Mouse (Mus musculus) MEL (cell line): Measurements from ENCODE around the gene Mea1. TPM values are rescaled to one million over a fixed set of nuclear protein-coding genes. Genes with fewer than 3 reads are reported as not detected.

ENCODE experiments used
- DNase-seq: peaks from one replicate; pipeline ENCODE4 v3.0.0; 2011; ENCODE audit warnings: low read depth, low spot score
- H3K27ac ChIP-seq: 2 replicates; pipeline ENCODE4 v1.5.1; 2012; ENCODE audit warnings: low read depth, mild to moderate bottlenecking, control low read depth, low read length, moderate library complexity; ENCODE audit not compliant: control insufficient read depth
- H3K27me3 ChIP-seq, 2 experiments: fragments of 150-350 bp in 1 of 2; sonication (generic) in 1 of 2; 2 replicates each; pipeline ENCODE4 v1.6.1; 2012; ENCODE audit warnings: low read length in 2 of 2, mild to moderate bottlenecking in 2 of 2, improper control_type of control experiment in 1 of 2, moderate library complexity in 1 of 2; ENCODE audit not compliant: insufficient read depth in 2 of 2, control insufficient read depth in 1 of 2
- H3K36me3 ChIP-seq, 2 experiments: 2 replicates each; pipeline ENCODE4 v1.6.1; 2012 to 2014; ENCODE audit warnings: low read length in 2 of 2, improper control_type of control experiment in 1 of 2, inconsistent platforms in 1 of 2, mild to moderate bottlenecking in 1 of 2; ENCODE audit not compliant: insufficient read depth in 2 of 2, control insufficient read depth in 1 of 2
- H3K4me1 ChIP-seq, 2 experiments: fragments of 150-350 bp in 1 of 2; sonication (generic) in 1 of 2; 2 replicates each; pipeline ENCODE4 v1.6.1; 2012; ENCODE audit warnings: low read length in 2 of 2, improper control_type of control experiment in 1 of 2, mild to moderate bottlenecking in 1 of 2; ENCODE audit not compliant: insufficient read depth in 2 of 2, control insufficient read depth in 1 of 2
- H3K4me3 ChIP-seq, 2 experiments: fragments of 150-350 bp in 1 of 2; sonication (generic) in 1 of 2; 2 replicates each; pipeline ENCODE4 v1.5.1; 2012; ENCODE audit warnings: low read depth in 2 of 2, low read length in 2 of 2, mild to moderate bottlenecking in 2 of 2, moderate library complexity in 2 of 2, control low read depth in 1 of 2, improper control_type of control experiment in 1 of 2; ENCODE audit not compliant: control insufficient read depth in 1 of 2, insufficient read depth in 1 of 2
- H3K79me2 ChIP-seq: 2 replicates; pipeline ENCODE4 v1.6.1; 2012; ENCODE audit warnings: mild to moderate bottlenecking, low read length, moderate library complexity; ENCODE audit not compliant: control insufficient read depth, poor library complexity, insufficient read depth
- H3K9ac ChIP-seq: 2 replicates; pipeline ENCODE4 v1.6.1; 2012; ENCODE audit warnings: low read depth, mild to moderate bottlenecking, control low read depth, low read length, moderate library complexity; ENCODE audit not compliant: control insufficient read depth, poor library complexity, severe bottlenecking
- H3K9me3 ChIP-seq: fragments of 150-350 bp; sonication (generic); replicated peaks from 2 replicates; pipeline ENCODE4 v1.6.1; 2012; ENCODE audit warnings: mild to moderate bottlenecking, low read length, improper control_type of control experiment, moderate library complexity; ENCODE audit not compliant: insufficient read depth
- CHD1 ChIP-seq: IDR thresholded peaks from 2 replicates; pipeline ENCODE4 v1.6.1; 2012; ENCODE audit warnings: low read depth, mild to moderate bottlenecking, inconsistent platforms, low read length, improper control_type of control experiment
- CTCF ChIP-seq, 3 experiments: IDR thresholded peaks in 2 of 3; conservative IDR thresholded peaks in 1 of 3; 2 replicates each; pipeline ENCODE4 v1.5.1; 2011 to 2012; ENCODE audit warnings: low read length in 3 of 3, low read depth in 2 of 3, mild to moderate bottlenecking in 2 of 3, improper control_type of control experiment in 1 of 3, inconsistent platforms in 1 of 3, mixed read lengths in 1 of 3, moderate library complexity in 1 of 3; ENCODE audit not compliant: control insufficient read depth in 1 of 3, insufficient read depth in 1 of 3, poor library complexity in 1 of 3, severe bottlenecking in 1 of 3
- ELF1 ChIP-seq: IDR thresholded peaks from 2 replicates; pipeline ENCODE4 v1.6.1; 2014; ENCODE audit warnings: low read depth, mild to moderate bottlenecking, inconsistent platforms, low read length, improper control_type of control experiment, moderate library complexity
- ETS1 ChIP-seq: IDR thresholded peaks from 2 replicates; pipeline ENCODE4 v1.6.1; 2012; ENCODE audit warnings: low read depth, mild to moderate bottlenecking, inconsistent platforms, low read length, improper control_type of control experiment, moderate library complexity
- GABPA ChIP-seq: IDR thresholded peaks from 2 replicates; pipeline ENCODE4 v1.6.1; 2012; ENCODE audit warnings: low read depth, mild to moderate bottlenecking, inconsistent platforms, low read length, improper control_type of control experiment, moderate library complexity
- JUND ChIP-seq: IDR thresholded peaks from 2 replicates; pipeline ENCODE4 v1.6.1; 2011; ENCODE audit warnings: low read depth, mild to moderate bottlenecking, improper control_type of control experiment, low read length
- MAZ ChIP-seq: IDR thresholded peaks from 2 replicates; pipeline ENCODE4 v1.6.1; 2012; ENCODE audit warnings: low read depth, mild to moderate bottlenecking, inconsistent platforms, low read length, improper control_type of control experiment
- MEF2A ChIP-seq: IDR thresholded peaks from 2 replicates; pipeline ENCODE4 v1.6.1; 2014; ENCODE audit warnings: low read depth, mild to moderate bottlenecking, inconsistent platforms, low read length, improper control_type of control experiment; ENCODE audit not compliant: poor library complexity, insufficient replicate concordance, severe bottlenecking; ENCODE audit errors: extremely low read depth
- MXI1 ChIP-seq: IDR thresholded peaks from 2 replicates; pipeline ENCODE4 v1.6.1; 2011; ENCODE audit warnings: mild to moderate bottlenecking, low read depth, low read length, improper control_type of control experiment
- MYB ChIP-seq: IDR thresholded peaks from 2 replicates; pipeline ENCODE4 v1.6.1; 2011; ENCODE audit warnings: mild to moderate bottlenecking, low read depth, low read length, improper control_type of control experiment
- MYC ChIP-seq: IDR thresholded peaks from 2 replicates; pipeline ENCODE4 v1.6.1; 2011; ENCODE audit warnings: low read depth, mild to moderate bottlenecking, low read length, improper control_type of control experiment, moderate library complexity
- POLR2A ChIP-seq, 2 experiments: IDR thresholded peaks; 2 replicates each; pipeline ENCODE4 v1.6.1; 2011 to 2012; ENCODE audit warnings: low read length in 2 of 2, mild to moderate bottlenecking in 2 of 2, control low read depth in 1 of 2, improper control_type of control experiment in 1 of 2, low read depth in 1 of 2, moderate library complexity in 1 of 2; ENCODE audit not compliant: control insufficient read depth in 1 of 2, insufficient read depth in 1 of 2, poor library complexity in 1 of 2
- RCOR1 ChIP-seq: IDR thresholded peaks from 2 replicates; pipeline ENCODE4 v1.6.1; 2012; ENCODE audit warnings: low read depth, mild to moderate bottlenecking, inconsistent platforms, low read length, improper control_type of control experiment
- SIN3A ChIP-seq: IDR thresholded peaks from 2 replicates; pipeline ENCODE4 v1.6.1; 2012; ENCODE audit warnings: low read length, improper control_type of control experiment, inconsistent platforms
- SMC3 ChIP-seq: IDR thresholded peaks from 2 replicates; pipeline ENCODE4 v1.6.1; 2011; ENCODE audit warnings: low read depth, low read length, improper control_type of control experiment
- USF2 ChIP-seq, 2 experiments: IDR thresholded peaks; 2 replicates each; pipeline ENCODE4 v1.6.1; 2011 to 2012; ENCODE audit warnings: improper control_type of control experiment in 2 of 2, low read length in 2 of 2, borderline replicate concordance in 1 of 2, inconsistent platforms in 1 of 2, low read depth in 1 of 2, mild to moderate bottlenecking in 1 of 2; ENCODE audit not compliant: insufficient read depth in 1 of 2
- ZKSCAN1 ChIP-seq: IDR thresholded peaks from 2 replicates; pipeline ENCODE4 v1.6.1; 2012; ENCODE audit warnings: low read depth, mild to moderate bottlenecking, inconsistent platforms, low read length, improper control_type of control experiment, moderate library complexity
- polyA plus RNA-seq, 2 experiments: library from polyadenylated mRNA; stranded (reverse) in 1 of 2; unstranded in 1 of 2; fragments of >175 nt in 1 of 2; fragments of >200 nt in 1 of 2; gene quantifications; 2 replicates each; pipeline versions ENCODE4 v1.2.1 to v1.2.4; 2012; ENCODE audit warnings: low replicate concordance in 2 of 2, low read depth in 1 of 2; ENCODE audit not compliant: insufficient read length in 2 of 2, insufficient read depth in 1 of 2, missing spikeins in 1 of 2
- total RNA-seq: library from RNA; depleted of rRNA; stranded (reverse); fragments of 300-350 nt; gene quantifications from 2 replicates; pipeline ENCODE4 v1.2.3, GENCODE M21; 2012

Gene Mea1
- total and polyA plus RNA-seq, 3 experiments: 84.0 to 124 TPM; not detected in 1

GRCm38 (mm10) chr17:46699245-46699644 is 20.7 kb downstream of the Mea1 start:
- peaks cover 0 to 8% of the 10 kb centered on the region in 2 experiments; a peak in 2 of 4 replicates for H3K36me3 ChIP-seq
- H3K27ac ChIP-seq: no peak overlapping the region
- H3K27me3 ChIP-seq: no peaks in the 10 kb centered on the region
- peaks cover 18% of the 10 kb centered on the region for H3K79me2 ChIP-seq
- H3K9me3 ChIP-seq: no peaks in the 10 kb centered on the region
- DNase-seq: no peak
- no peak overlapping the region for H3K9ac ChIP-seq
- no peak overlapping the region for H3K4me3 ChIP-seq
- TF ChIP-seq ETS1: no peak
- no peak for TF ChIP-seq MEF2A
- no peak for TF ChIP-seq ELF1
- TF ChIP-seq MYB: no peak
- no peak for TF ChIP-seq JUND
- no peak for TF ChIP-seq RCOR1
- no peak for TF ChIP-seq POLR2A (IDR thresholded peaks at IDR 0.05; ENCODE audit: control insufficient read depth in 1 of 2, insufficient read depth in 1 of 2, low read depth in 1 of 2, low read length in 2 of 2, poor library complexity in 1 of 2)
- TF ChIP-seq MXI1: no peak
- TF ChIP-seq CHD1: no peak
- TF ChIP-seq MAZ: no peak
- peaks cover 3 to 21% of the 10 kb centered on the region in 2 experiments for H3K4me1 ChIP-seq

- TF ChIP-seq SMC3 (no peak), GABPA (no peak), USF2 (IDR thresholded peaks at IDR 0.05; ENCODE audit: borderline replicate concordance in 1 of 2, insufficient read depth in 1 of 2, low read depth in 1 of 2, low read length in 2 of 2) (no peak)
- Histone ChIP-seq H3K27me3 (no peaks in the 10 kb centered on the region), H3K27ac (no peak overlapping the region), H3K9ac (no peak overlapping the region), H3K79me2 (peaks cover 23% of the 10 kb centered on the region), H3K4me3 (no peak overlapping the region), H3K4me1 (peaks cover 3 to 21% of the 10 kb centered on the region in 2 experiments), H3K36me3 (peaks cover 0 to 8% of the 10 kb centered on the region in 2 experiments; a peak in 2 of 4 replicates), H3K9me3 (no peaks in the 10 kb centered on the region)
- DNase-seq: no peak
These were observed 21.3 kb downstream of the Mea1 start for GRCm38 (mm10) chr17:46699912-46700311.

DNA sequence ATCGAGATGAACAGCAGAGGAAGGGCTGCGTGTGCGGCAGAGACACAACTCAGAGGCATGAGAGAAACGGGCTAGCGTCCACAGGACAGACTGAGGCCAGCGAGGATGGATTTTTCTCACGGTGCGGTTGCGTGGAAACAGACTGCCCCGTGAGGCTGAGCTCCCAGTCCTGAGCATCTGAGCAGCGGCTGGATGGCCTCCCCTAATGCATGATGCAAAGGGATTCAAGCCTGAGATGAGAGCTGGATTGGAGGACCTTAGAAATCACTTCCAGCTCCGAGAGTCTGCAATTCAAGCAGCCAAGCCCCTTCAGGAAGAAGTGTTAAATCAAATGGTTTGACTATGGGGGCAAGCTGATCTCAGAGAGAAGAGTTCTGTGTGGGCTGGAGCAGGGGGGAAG is 22.9 kb downstream of the Mea1 start:
- H3K4me3 ChIP-seq: no peak overlapping the region
- no peaks in the 10 kb centered on the region for H3K27me3 ChIP-seq
- H3K9me3 ChIP-seq: no peaks in the 10 kb centered on the region
- H3K79me2 ChIP-seq: peaks cover 23% of the 10 kb centered on the region
- peaks cover 0 to 12% of the 10 kb centered on the region in 2 experiments; a peak in 2 of 4 replicates for H3K36me3 ChIP-seq
- H3K4me1 ChIP-seq: peaks cover 3 to 21% of the 10 kb centered on the region in 2 experiments
- no peak overlapping the region for H3K27ac ChIP-seq
- no peak for TF ChIP-seq USF2 (IDR thresholded peaks at IDR 0.05; ENCODE audit: borderline replicate concordance in 1 of 2, insufficient read depth in 1 of 2, low read depth in 1 of 2, low read length in 2 of 2)
- TF ChIP-seq ZKSCAN1: no peak
- TF ChIP-seq CHD1: no peak
- TF ChIP-seq MYC: no peak
- TF ChIP-seq ELF1: no peak
- no peak for TF ChIP-seq RCOR1
- no peak for TF ChIP-seq JUND
- TF ChIP-seq CTCF (IDR thresholded peaks at IDR 0.05 in 2 of 3, conservative IDR thresholded peaks at IDR 0.05 in 1 of 3; ENCODE audit: control insufficient read depth in 1 of 3, insufficient read depth in 1 of 3, low read depth in 2 of 3, low read length in 3 of 3, poor library complexity in 1 of 3, severe bottlenecking in 1 of 3): no peak
- TF ChIP-seq SIN3A: no peak
- no peak for DNase-seq
- H3K9ac ChIP-seq: no peak overlapping the region
